Mouse (Mus musculus): ENCODE results near the gene Hsd11b2.

DNA sequence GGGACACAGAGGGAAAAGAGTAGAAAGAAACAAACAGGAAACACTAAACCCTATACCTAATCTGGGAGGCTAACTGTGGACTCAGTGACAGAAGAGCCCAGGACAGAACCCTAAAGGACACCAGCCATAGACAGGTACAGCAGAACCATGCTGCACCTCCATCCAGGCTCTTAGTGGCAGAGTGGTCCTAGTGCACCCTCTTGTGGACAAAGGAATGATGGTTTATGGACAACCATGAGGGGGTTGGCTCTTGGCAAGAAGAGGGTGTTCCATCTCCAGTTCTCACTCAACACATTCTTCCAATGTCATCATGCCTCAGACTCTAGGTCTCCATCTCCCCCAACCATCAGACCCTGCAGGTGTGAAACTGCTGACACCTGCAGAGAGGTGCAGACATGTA, 35.5 kb downstream of the Hsd11b2 start:
- TF ChIP-seq CTCF (IDR thresholded peaks at IDR 0.05; ENCODE audit: insufficient read depth, low read depth, low read length), result no peak
- no peak for TF ChIP-seq POLR2A (IDR thresholded peaks at IDR 0.05; ENCODE audit: insufficient read depth, low read depth, low read length)
